Mouse (Mus musculus) kidney, postnatal 14 days (tissue): ENCODE data around the gene Crybg3.

Experiments used
- DNase-seq: peaks from one replicate; pipeline ENCODE4 v3.0.0; 2022; ENCODE audit warnings: mixed read lengths

Crybg3 gene

GRCm38 (mm10) chr16:59444880-59445559 is 155.8 kb downstream of the Crybg3 start:
- DNase-seq: no peak
